In genomic region chr15:38407476-38407875, GRCm38 (mm10) we compare ENCODE assay signal across 26 mouse cellular contexts.
"Had no signal": no experiment of that assay in that cellular context is flagged by ENCODE, and none has a peak within 500 bp of the region (broad histone marks: within the 10 kb centered on the region; RNA-seq: fewer than 3 reads in every experiment).

No protein-coding gene starts in this region.

- H3K27ac ChIP-seq: heart, embryonic 15.5 days; hindbrain, embryonic 13.5 days; hindbrain, embryonic 15.5 days; hindbrain, postnatal 0 days; kidney, embryonic 15.5 days; kidney, postnatal 0 days; left cerebral cortex, adult 2 months; limb, embryonic 13.5 days; limb, embryonic 15.5 days; liver, embryonic 12.5 days; liver, embryonic 14.5 days had no signal

- H3K9me3 ChIP-seq: heart, embryonic 10.5 days; heart, embryonic 12.5 days; heart, embryonic 15.5 days; hindbrain, embryonic 13.5 days; hindbrain, embryonic 15.5 days; kidney, embryonic 15.5 days; limb, embryonic 13.5 days; limb, embryonic 15.5 days; liver, embryonic 12.5 days had no signal

- ATAC-seq: hindbrain, postnatal 0 days; intestine, embryonic 16.5 days; liver, embryonic 12.5 days had no signal

- H3K4me2 ChIP-seq: heart, embryonic 12.5 days; heart, embryonic 15.5 days; hindbrain, embryonic 13.5 days; hindbrain, embryonic 15.5 days; kidney, embryonic 15.5 days; limb, embryonic 13.5 days; limb, embryonic 15.5 days; liver, embryonic 12.5 days had no signal

- H3K36me3 ChIP-seq: heart, embryonic 10.5 days; heart, embryonic 12.5 days; heart, embryonic 15.5 days; hindbrain, embryonic 13.5 days; hindbrain, embryonic 15.5 days; kidney, embryonic 15.5 days; limb, embryonic 13.5 days; limb, embryonic 15.5 days; liver, embryonic 12.5 days had no signal

- H3K9ac ChIP-seq: heart, embryonic 12.5 days; heart, embryonic 15.5 days; hindbrain, embryonic 13.5 days; hindbrain, embryonic 15.5 days; kidney, embryonic 15.5 days; limb, embryonic 13.5 days; limb, embryonic 15.5 days; liver, embryonic 12.5 days; liver, embryonic 14.5 days had no signal

- H3K4me1 ChIP-seq: hindbrain, embryonic 15.5 days had no signal

- DNase-seq: gastrocnemius, postnatal 14 days; gastrocnemius, postnatal 36 days; heart, adult 18-20 months; heart, postnatal 14 days; kidney, adult 11 months; kidney, adult 2 months; kidney, adult 9 months; kidney, postnatal 14 days; kidney, postnatal 36 days; layer of hippocampus, adult 9-11 months; layer of hippocampus, postnatal 36 days; left cerebral cortex, postnatal 4 days had no signal

- H3K27me3 ChIP-seq: heart, embryonic 12.5 days; heart, embryonic 15.5 days; hindbrain, embryonic 13.5 days; hindbrain, embryonic 15.5 days; kidney, embryonic 15.5 days; limb, embryonic 13.5 days; limb, embryonic 15.5 days; liver, embryonic 12.5 days had no signal

- H3K4me3 ChIP-seq: heart, embryonic 10.5 days; heart, embryonic 12.5 days; heart, embryonic 15.5 days; hindbrain, embryonic 13.5 days; hindbrain, embryonic 15.5 days; kidney, embryonic 15.5 days; left cerebral cortex, adult 2 months; limb, embryonic 13.5 days; limb, embryonic 15.5 days; liver, embryonic 12.5 days had no signal
